ENCODE assay signal across 12 mouse cellular contexts in the genomic region with DNA sequence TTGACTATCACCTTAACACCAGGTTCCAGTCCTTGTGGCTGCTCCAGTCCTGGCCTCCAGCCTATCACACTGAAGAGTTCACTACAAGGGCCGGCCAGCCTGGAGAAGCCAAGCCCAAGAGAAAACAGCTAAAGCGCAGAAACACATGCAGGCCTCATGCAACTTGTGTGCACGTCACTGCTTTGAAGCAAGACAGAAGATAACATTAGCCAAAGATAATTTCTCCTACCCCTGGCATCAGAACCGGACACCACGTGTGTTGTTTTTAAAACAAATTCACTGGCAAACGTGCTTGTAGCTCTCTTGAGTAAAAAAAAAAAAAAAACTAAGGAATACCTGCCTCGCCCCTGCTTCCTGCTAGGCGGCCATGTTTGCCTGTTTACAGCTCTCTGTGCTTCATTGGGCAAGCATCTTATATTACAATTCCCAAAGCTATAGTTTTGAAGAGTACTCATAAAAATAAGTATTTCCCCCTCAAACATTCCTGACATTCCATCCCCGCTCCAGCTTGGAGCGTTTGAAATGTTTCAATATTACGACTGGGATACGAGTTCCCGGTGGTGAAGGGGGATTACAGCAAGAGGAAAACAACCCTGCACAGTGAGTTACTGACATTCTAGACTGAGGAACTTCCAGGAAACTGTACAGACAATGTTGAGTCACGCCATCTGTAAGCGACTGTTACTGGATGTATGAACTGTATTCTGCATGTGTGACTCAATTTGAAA. TPM values are rescaled to one million over a fixed set of nuclear protein-coding genes. Genes with fewer than 3 reads are reported as not detected.
DNase-seq lines count a peak whose midpoint lies in the region; ATAC-seq lines count a peak whose summit lies in the region.
"Had no signal": no experiment of that assay in that cellular context is flagged by ENCODE, and none has a peak within 500 bp of the region (broad histone marks: within the 10 kb centered on the region; RNA-seq: fewer than 3 reads in every experiment).

No protein-coding gene starts in this region.

- intact Hi-C loops in heart, postnatal 10 days (cut with DNase I) = no loop called here

- WGBS in embryonic facial prominence, embryonic 11.5 days = 55% methylated on average over 15 of the region's 15 CpGs
- 71% methylated on average over 15 of the region's 15 CpGs for WGBS in embryonic facial prominence, embryonic 10.5 days
- 21% methylated on average over 15 of the region's 15 CpGs for WGBS in lung, embryonic 15.5 days
- WGBS in hindbrain, embryonic 11.5 days = 81% methylated on average over 15 of the region's 15 CpGs

- H3K36me3 ChIP-seq in embryonic facial prominence, embryonic 11.5 days (replicated peaks; ENCODE audit: control insufficient read depth, insufficient read depth, low read depth, low read length) = no peaks in the 10 kb centered on the region
- H3K36me3 ChIP-seq in embryonic facial prominence, embryonic 10.5 days (replicated peaks) = no peaks in the 10 kb centered on the region
- H3K36me3 ChIP-seq in lung, embryonic 15.5 days = no peaks in the 10 kb centered on the region
- H3K36me3 ChIP-seq in hindbrain, embryonic 11.5 days (ENCODE audit: control insufficient read depth, insufficient read depth, low read length) = no peaks in the 10 kb centered on the region

- ATAC-seq in embryonic facial prominence, embryonic 11.5 days (replicated peaks; ENCODE audit: insufficient number of reproducible peaks, low FRiP score, low TSS enrichment, low read depth) = no peak
- ATAC-seq in lung, embryonic 15.5 days (ENCODE audit: borderline replicate concordance, extremely low read depth, low FRiP score, low TSS enrichment) = peak; percentile 48; the same call in 1 of the 2 replicates
- ATAC-seq in megakaryocyte-erythroid progenitor cell, adult 5-6 weeks (replicated peaks; ENCODE audit: low FRiP score, low TSS enrichment, poor library complexity, severe bottlenecking) = no peak
- ATAC-seq in hindbrain, embryonic 11.5 days (ENCODE audit: low FRiP score) = no peak
- ATAC-seq: hindbrain, postnatal 0 days had no signal

- DNase-seq in embryonic facial prominence, embryonic 11.5 days (ENCODE audit: low spot score) = peak; percentile 47
- DNase-seq in embryonic facial prominence, embryonic 10.5 days (ENCODE audit: low spot score) = no peak
- DNase-seq in NIH3T3 (ENCODE audit: low read depth) (peak; percentile 65), adipocyte (ENCODE audit: low spot score) (no peak)
- peak; percentile 52 to 53 for DNase-seq in heart, postnatal 10 days
- no peak for DNase-seq in hindbrain, embryonic 11.5 days (ENCODE audit: low spot score)

- no peak overlapping the region for H3K4me2 ChIP-seq in embryonic facial prominence, embryonic 11.5 days (ENCODE audit: low read depth, low read length)
- H3K4me2 ChIP-seq in lung, embryonic 15.5 days = no peak overlapping the region
- no peak overlapping the region for H3K4me2 ChIP-seq in hindbrain, embryonic 11.5 days (replicated peaks; ENCODE audit: low read depth, low read length)
- H3K4me2 ChIP-seq: midbrain, embryonic 11.5 days had no signal

- H3K4me3 ChIP-seq in embryonic facial prominence, embryonic 11.5 days (ENCODE audit: low read depth, low read length) = no peak overlapping the region
- no peak overlapping the region for H3K4me3 ChIP-seq in embryonic facial prominence, embryonic 10.5 days
- H3K4me3 ChIP-seq in lung, embryonic 15.5 days = no peak overlapping the region
- no peak overlapping the region for H3K4me3 ChIP-seq in hindbrain, embryonic 11.5 days (ENCODE audit: low read depth, low read length)

- no peaks in the 10 kb centered on the region for H3K9me3 ChIP-seq in embryonic facial prominence, embryonic 11.5 days (replicated peaks; ENCODE audit: control insufficient read depth, low read length)
- H3K9me3 ChIP-seq in embryonic facial prominence, embryonic 10.5 days = no peaks in the 10 kb centered on the region
- H3K9me3 ChIP-seq in lung, embryonic 15.5 days = no peaks in the 10 kb centered on the region
- no peaks in the 10 kb centered on the region for H3K9me3 ChIP-seq in hindbrain, embryonic 11.5 days (ENCODE audit: control insufficient read depth, low read length)

- no peak overlapping the region for H3K27ac ChIP-seq in embryonic facial prominence, embryonic 11.5 days (replicated peaks; ENCODE audit: low read depth, low read length)
- H3K27ac ChIP-seq in embryonic facial prominence, embryonic 10.5 days (replicated peaks) = no peak overlapping the region
- peak overlapping the region; percentile 78 for H3K27ac ChIP-seq in lung, embryonic 15.5 days
- no peak overlapping the region for H3K27ac ChIP-seq in hindbrain, embryonic 11.5 days (ENCODE audit: low read depth, low read length)
- H3K27ac ChIP-seq: hindbrain, postnatal 0 days had no signal

- H3K9ac ChIP-seq in embryonic facial prominence, embryonic 11.5 days (replicated peaks; ENCODE audit: low read length) = no peak overlapping the region
- H3K9ac ChIP-seq in lung, embryonic 15.5 days = no peak overlapping the region
- H3K9ac ChIP-seq in hindbrain, embryonic 11.5 days (ENCODE audit: low read depth, low read length) = no peak overlapping the region

- H3K4me1 ChIP-seq in embryonic facial prominence, embryonic 11.5 days (ENCODE audit: control insufficient read depth, insufficient read depth, low read length) = peaks cover 2% of the 10 kb centered on the region; the same call in 1 of the 2 replicates
- peaks cover 17% of the 10 kb centered on the region for H3K4me1 ChIP-seq in embryonic facial prominence, embryonic 10.5 days
- peaks cover 31% of the 10 kb centered on the region for H3K4me1 ChIP-seq in lung, embryonic 15.5 days
- no peaks in the 10 kb centered on the region for H3K4me1 ChIP-seq in hindbrain, embryonic 11.5 days (replicated peaks; ENCODE audit: control insufficient read depth, insufficient read depth, low read length)

- no peaks in the 10 kb centered on the region for H3K27me3 ChIP-seq in embryonic facial prominence, embryonic 11.5 days (ENCODE audit: control insufficient read depth, insufficient read depth, low read length)
- no peaks in the 10 kb centered on the region for H3K27me3 ChIP-seq in embryonic facial prominence, embryonic 10.5 days (replicated peaks; ENCODE audit: low read depth, poor library complexity, severe bottlenecking)
- no peaks in the 10 kb centered on the region for H3K27me3 ChIP-seq in lung, embryonic 15.5 days
- no peaks in the 10 kb centered on the region for H3K27me3 ChIP-seq in hindbrain, embryonic 11.5 days (ENCODE audit: control insufficient read depth, insufficient read depth, low read length)

RNA-seq across cellular contexts. Expression of a gene that starts 40.2 kb away (rescaled TPM):
- polyA plus RNA-seq in embryonic facial prominence, embryonic 11.5 days (2014; fragmentation: Nextera tagmentation; extraction: Ambion mirVana) = 9.0 and 10.4 TPM in 2 replicates
- polyA plus RNA-seq in embryonic facial prominence, embryonic 10.5 days (2016; fragmentation: Nextera tagmentation; extraction: Ambion mirVana) = 4.2 and 5.2 TPM in 2 replicates
- 10 to 100 TPM; 33.6 to 36.8 TPM for total RNA-seq in heart, postnatal 10 days (2021)
- polyA plus RNA-seq in lung, embryonic 15.5 days (2015; fragmentation: Nextera tagmentation; extraction: Ambion mirVana) = 20.7 and 20.9 TPM in 2 replicates
- total RNA-seq in megakaryocyte-erythroid progenitor cell, adult 5-6 weeks (2014; fragmentation: Nextera tagmentation) = not detected in 2 replicates
- total RNA-seq in megakaryocyte-erythroid progenitor cell, adult 5-6 weeks (2017) = not detected in 2 replicates
- 8.4 and 9.4 TPM in 2 replicates for polyA plus RNA-seq in hindbrain, embryonic 11.5 days (2014; fragmentation: Nextera tagmentation; extraction: Ambion mirVana)
- total RNA-seq: common myeloid progenitor, adult 5-6 weeks; MEL had no signal

Comparison
In these comparisons a context has a peak if more than half of its experiments do, and no peak if none do; other contexts are left out.
1. DNase-seq: peak in embryonic facial prominence, embryonic 11.5 days (single experiment), NIH3T3 (single experiment) and heart, postnatal 10 days (2 of 2); none in embryonic facial prominence, embryonic 10.5 days (single experiment), hindbrain, embryonic 11.5 days (single experiment) and adipocyte (single experiment).